Mouse (Mus musculus): Measurements from ENCODE around the gene Plcd3. TPM values are rescaled to one million over a fixed set of nuclear protein-coding genes. Genes with fewer than 3 reads are reported as not detected.
A peak's percentile ranks its signal among the peaks of the same experiment; 100 is the strongest.

The Plcd3 gene
- total and polyA plus RNA-seq, 3 experiments, result 13.7 to 22.3 (median 14.0) TPM

GRCm38 (mm10) chr11:103076581-103076980 is 24.9 kb downstream of the Plcd3 start:
- Histone ChIP-seq H3K9ac (ENCODE audit: low read depth, low read length) (no peak overlapping the region), H3K79me2 (replicated peaks; ENCODE audit: control insufficient read depth, insufficient read depth, low read length) (no peaks in the 10 kb centered on the region), H3K4me1 (ENCODE audit: control insufficient read depth, insufficient read depth, low read length) (peaks cover 3% of the 10 kb centered on the region), H3K27ac (no peak overlapping the region), H3K36me3 (ENCODE audit: control insufficient read depth, insufficient read depth, low read length) (no peaks in the 10 kb centered on the region; the same call in 1 of the 2 replicates), H3K4me3 (no peak overlapping the region), H3K27me3 (ENCODE audit: control insufficient read depth, insufficient read depth, low read length) (no peaks in the 10 kb centered on the region)
- 86% methylated on average over 8 of the region's 8 CpGs for WGBS
- intact Hi-C loops (cut with DNase I), result no loop called here
- DNase-seq, result no peak
- TF ChIP-seq EP300 (IDR thresholded peaks at IDR 0.05; ENCODE audit: insufficient read depth, low read depth, low read length) (no peak), POLR2A (IDR thresholded peaks at IDR 0.05; ENCODE audit: insufficient read depth, low read depth, low read length) (no peak), CTCF (IDR thresholded peaks at IDR 0.05) (no peak)

GRCm38 (mm10) chr11:103076010-103076409 is 25.4 kb downstream of the Plcd3 start:
- 61% methylated on average over 7 of the region's 7 CpGs for WGBS
- H3K4me1 ChIP-seq (ENCODE audit: control insufficient read depth, insufficient read depth, low read length), result peaks cover 3% of the 10 kb centered on the region

GRCm38 (mm10) chr11:103074796-103075323 is 26.6 kb downstream of the Plcd3 start:
- no peaks in the 10 kb centered on the region; the same call in 1 of the 2 replicates for H3K36me3 ChIP-seq (ENCODE audit: control insufficient read depth, insufficient read depth, low read length)
- H3K9ac ChIP-seq (ENCODE audit: low read depth, low read length), result no peak overlapping the region
- no peak for TF ChIP-seq EP300 (IDR thresholded peaks at IDR 0.05; ENCODE audit: insufficient read depth, low read depth, low read length)
- peak overlapping the region; percentile 66 for H3K27ac ChIP-seq
- intact Hi-C loops (cut with DNase I), result no loop called here
- H3K4me3 ChIP-seq, result peak overlapping the region; percentile 1; the same call in 1 of the 2 replicates
- H3K79me2 ChIP-seq (replicated peaks; ENCODE audit: control insufficient read depth, insufficient read depth, low read length), result no peaks in the 10 kb centered on the region
- H3K4me1 ChIP-seq (ENCODE audit: control insufficient read depth, insufficient read depth, low read length), result peaks cover 3% of the 10 kb centered on the region
- 47% methylated on average over 10 of the region's 10 CpGs for WGBS
- H3K27me3 ChIP-seq (ENCODE audit: control insufficient read depth, insufficient read depth, low read length), result no peaks in the 10 kb centered on the region
- DNase-seq, result no peak

More at GRCm38 (mm10) chr11:103076010-103076409, 25.4 kb downstream of the Plcd3 start:
- no peaks in the 10 kb centered on the region; the same call in 1 of the 2 replicates for H3K36me3 ChIP-seq (ENCODE audit: control insufficient read depth, insufficient read depth, low read length)
- intact Hi-C loops (cut with DNase I), result no loop called here
- peak; percentile 53 to 66 for DNase-seq
- no peaks in the 10 kb centered on the region for H3K79me2 ChIP-seq (replicated peaks; ENCODE audit: control insufficient read depth, insufficient read depth, low read length)
- H3K27me3 ChIP-seq (ENCODE audit: control insufficient read depth, insufficient read depth, low read length), result no peaks in the 10 kb centered on the region
- TF ChIP-seq POLR2A (IDR thresholded peaks at IDR 0.05; ENCODE audit: insufficient read depth, low read depth, low read length) (no peak), EP300 (IDR thresholded peaks at IDR 0.05; ENCODE audit: insufficient read depth, low read depth, low read length) (peak; percentile 49; the same call in 1 of the 2 replicates), CTCF (IDR thresholded peaks at IDR 0.05) (no peak)
- H3K9ac ChIP-seq (ENCODE audit: low read depth, low read length), result no peak overlapping the region
- H3K4me3 ChIP-seq, result no peak overlapping the region
- H3K27ac ChIP-seq, result no peak overlapping the region

- H3K36me3 ChIP-seq (ENCODE audit: control insufficient read depth, insufficient read depth, low read length), result no peaks in the 10 kb centered on the region; the same call in 1 of the 2 replicates
- no peaks in the 10 kb centered on the region for H3K79me2 ChIP-seq (replicated peaks; ENCODE audit: control insufficient read depth, insufficient read depth, low read length)
- intact Hi-C loops (cut with DNase I), result no loop called here
- peaks cover 3% of the 10 kb centered on the region for H3K4me1 ChIP-seq (ENCODE audit: control insufficient read depth, insufficient read depth, low read length)
- peak overlapping the region; percentile 1; the same call in 1 of the 2 replicates for H3K4me3 ChIP-seq
- DNase-seq, result no peak
- no peak overlapping the region for H3K9ac ChIP-seq (ENCODE audit: low read depth, low read length)
- peak overlapping the region; percentile 66 for H3K27ac ChIP-seq
- H3K27me3 ChIP-seq (ENCODE audit: control insufficient read depth, insufficient read depth, low read length), result no peaks in the 10 kb centered on the region
- no peak for TF ChIP-seq EP300 (IDR thresholded peaks at IDR 0.05; ENCODE audit: insufficient read depth, low read depth, low read length)
- no peak for TF ChIP-seq POLR2A (IDR thresholded peaks at IDR 0.05; ENCODE audit: insufficient read depth, low read depth, low read length)
- no peak for TF ChIP-seq CTCF (IDR thresholded peaks at IDR 0.05)
- WGBS, result 72% methylated on average over 10 of the region's 10 CpGs
Observed at GRCm38 (mm10) chr11:103074121-103074650, 27.3 kb downstream of the Plcd3 start.

- intact Hi-C loops (cut with DNase I), result no loop called here
- H3K36me3 ChIP-seq (ENCODE audit: control insufficient read depth, insufficient read depth, low read length), result no peaks in the 10 kb centered on the region; the same call in 1 of the 2 replicates
- DNase-seq, result no peak
- H3K4me3 ChIP-seq, result no peak overlapping the region
- no peaks in the 10 kb centered on the region for H3K27me3 ChIP-seq (ENCODE audit: control insufficient read depth, insufficient read depth, low read length)
- no peak for TF ChIP-seq EP300 (IDR thresholded peaks at IDR 0.05; ENCODE audit: insufficient read depth, low read depth, low read length)
- TF ChIP-seq CTCF (IDR thresholded peaks at IDR 0.05), result no peak
- TF ChIP-seq POLR2A (IDR thresholded peaks at IDR 0.05; ENCODE audit: insufficient read depth, low read depth, low read length), result no peak
- H3K27ac ChIP-seq, result no peak overlapping the region
- WGBS, result 74% methylated on average over 7 of the region's 7 CpGs
- H3K79me2 ChIP-seq (replicated peaks; ENCODE audit: control insufficient read depth, insufficient read depth, low read length), result no peaks in the 10 kb centered on the region
- no peak overlapping the region for H3K9ac ChIP-seq (ENCODE audit: low read depth, low read length)
- peaks cover 3% of the 10 kb centered on the region for H3K4me1 ChIP-seq (ENCODE audit: control insufficient read depth, insufficient read depth, low read length)
Observed at GRCm38 (mm10) chr11:103073671-103074070, 27.8 kb downstream of the Plcd3 start.

- Histone ChIP-seq H3K4me3 (no peak overlapping the region), H3K9ac (ENCODE audit: low read depth, low read length) (no peak overlapping the region), H3K79me2 (replicated peaks; ENCODE audit: control insufficient read depth, insufficient read depth, low read length) (no peaks in the 10 kb centered on the region), H3K36me3 (ENCODE audit: control insufficient read depth, insufficient read depth, low read length) (no peaks in the 10 kb centered on the region; the same call in none of the 2 replicates), H3K4me1 (ENCODE audit: control insufficient read depth, insufficient read depth, low read length) (peaks cover 10% of the 10 kb centered on the region), H3K27ac (no peak overlapping the region), H3K27me3 (ENCODE audit: control insufficient read depth, insufficient read depth, low read length) (no peaks in the 10 kb centered on the region)
- TF ChIP-seq CTCF (IDR thresholded peaks at IDR 0.05), result no peak
- TF ChIP-seq EP300 (IDR thresholded peaks at IDR 0.05; ENCODE audit: insufficient read depth, low read depth, low read length), result no peak
- TF ChIP-seq POLR2A (IDR thresholded peaks at IDR 0.05; ENCODE audit: insufficient read depth, low read depth, low read length), result no peak
- intact Hi-C loops (cut with DNase I), result no loop called here
- WGBS, result 87% methylated on average over 10 of the region's 10 CpGs
- DNase-seq, result no peak
Observed at GRCm38 (mm10) chr11:103070322-103070880, 31.1 kb downstream of the Plcd3 start.
